Mouse (Mus musculus): ENCODE data around the gene Pex6.
A peak's percentile ranks its signal among the peaks of the same experiment; 100 is the strongest.

Gene Pex6

DNA sequence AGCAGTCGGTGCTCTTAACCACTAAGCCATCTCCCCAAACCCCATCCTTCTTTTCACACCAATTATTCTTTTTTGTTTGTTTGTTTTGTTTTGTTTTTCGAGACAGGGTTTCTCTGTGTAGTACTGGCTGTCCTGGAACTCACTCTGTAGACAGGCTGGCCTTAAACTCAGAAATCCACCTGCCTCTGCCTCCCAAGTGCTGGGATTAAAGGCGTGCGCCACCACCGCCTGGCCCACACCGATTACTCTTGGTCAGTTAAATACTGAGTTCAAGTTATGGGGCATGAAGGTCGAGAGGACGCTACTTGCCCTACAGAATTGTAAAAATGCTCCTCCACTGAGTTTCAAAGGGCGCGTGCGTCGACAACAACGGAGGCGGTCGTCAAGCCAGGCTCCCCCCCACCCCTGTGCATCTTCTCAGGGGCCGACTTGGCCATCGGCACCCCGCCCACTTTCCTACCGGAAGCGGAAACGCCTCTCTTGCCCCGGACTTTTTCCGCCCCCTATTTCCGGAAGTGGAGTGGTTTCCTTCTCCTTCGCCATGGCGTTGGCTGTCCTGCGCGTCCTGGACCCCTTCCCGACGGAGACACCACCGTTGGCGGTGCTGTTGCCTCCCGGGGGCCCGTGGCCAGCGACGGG lies at the start of gene Pex6:
Gene Pex6 (plus strand): TSS at position 505 of the 639 bp plus-strand sequence.
- DNase-seq: peak; percentile 93 to 95

- peak; percentile 69 to 73 for DNase-seq
Observed at GRCm38 (mm10) chr17:46661981-46662380, 49.3 kb upstream of the Pex6 start.

GRCm38 (mm10) chr17:46662730-46663129 lies 48.5 kb upstream of the Pex6 start:
- DNase-seq: peak; percentile 72 to 74

DNA sequence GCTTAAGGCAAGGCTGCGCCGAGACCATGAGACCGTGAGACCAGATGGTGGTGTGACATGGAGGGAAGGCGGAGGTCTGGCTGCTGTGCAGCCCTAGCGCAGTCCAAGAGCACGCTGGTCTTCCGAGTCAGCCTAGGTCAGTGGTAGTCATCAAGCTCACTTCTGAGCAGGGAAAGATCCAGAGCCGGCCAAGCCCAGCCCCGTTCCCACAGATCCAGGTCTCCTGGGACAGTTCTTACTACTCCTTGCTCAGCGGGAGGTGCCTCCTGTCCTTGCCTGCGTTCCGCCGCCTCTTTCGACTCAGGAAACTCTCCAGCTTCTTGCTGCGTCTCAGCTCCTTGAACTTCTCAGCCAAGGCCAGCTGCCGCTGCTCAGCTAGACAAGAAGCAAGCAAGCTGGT lies 43.6 kb upstream of the Pex6 start:
- no peak for DNase-seq

DNA sequence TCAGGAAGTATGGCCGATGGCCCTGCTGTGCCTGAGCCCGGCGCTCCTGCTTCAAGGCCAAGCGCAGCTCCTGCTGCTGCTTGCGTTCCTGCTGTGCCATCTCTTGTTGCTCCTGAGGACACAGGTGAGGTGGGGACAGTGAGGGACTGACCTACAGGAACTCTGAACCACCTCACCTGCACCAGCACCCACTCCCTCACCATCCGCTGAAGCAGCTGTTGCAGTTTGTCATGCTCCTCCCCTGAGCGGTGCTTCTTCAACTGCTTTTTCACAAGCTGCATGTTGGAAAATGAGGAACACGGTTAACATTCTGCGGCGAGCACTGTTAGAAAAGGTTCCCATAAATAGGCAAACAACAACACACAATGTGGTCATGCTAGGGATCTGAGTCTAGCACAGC lies 41.4 kb upstream of the Pex6 start:
- DNase-seq: no peak

DNA sequence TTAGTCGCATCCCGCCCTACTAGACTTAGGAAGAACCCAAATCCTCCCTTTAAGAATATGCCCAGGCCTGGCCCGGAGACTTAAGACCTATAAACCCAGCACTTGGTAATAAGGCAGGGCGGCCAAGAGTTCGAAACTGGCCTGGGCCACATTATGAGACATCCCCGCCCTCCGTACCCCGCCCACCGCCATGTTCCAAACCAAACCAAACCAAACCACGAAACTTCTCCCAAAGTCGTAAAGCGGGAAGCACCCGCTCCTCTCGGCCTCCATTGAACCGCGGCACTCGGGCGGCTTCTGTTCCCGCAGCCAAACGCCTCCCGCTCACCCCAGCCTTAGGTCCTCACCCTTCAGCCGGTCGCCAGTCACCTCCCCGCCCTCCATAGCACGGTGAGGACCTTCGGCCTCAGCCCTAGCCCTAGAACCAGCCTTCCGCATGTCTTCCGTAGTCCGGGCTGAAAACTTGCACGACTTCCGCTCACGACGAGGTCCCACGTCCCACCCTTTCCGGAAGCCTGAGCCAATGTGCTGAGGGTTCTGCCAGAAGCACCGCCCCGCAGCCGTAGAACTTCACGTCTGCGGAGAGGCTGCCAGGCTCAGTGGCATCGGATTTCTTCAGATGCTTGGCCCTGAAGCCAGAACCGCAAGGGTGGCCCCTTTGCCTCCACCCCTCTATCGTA lies 37.3 kb upstream of the Pex6 start, which contains the start of gene Rrp36:
Gene Rrp36 (minus strand): TSS at position 503 of the 680 bp plus-strand sequence.
- DNase-seq: peak; percentile 84 to 85

DNA sequence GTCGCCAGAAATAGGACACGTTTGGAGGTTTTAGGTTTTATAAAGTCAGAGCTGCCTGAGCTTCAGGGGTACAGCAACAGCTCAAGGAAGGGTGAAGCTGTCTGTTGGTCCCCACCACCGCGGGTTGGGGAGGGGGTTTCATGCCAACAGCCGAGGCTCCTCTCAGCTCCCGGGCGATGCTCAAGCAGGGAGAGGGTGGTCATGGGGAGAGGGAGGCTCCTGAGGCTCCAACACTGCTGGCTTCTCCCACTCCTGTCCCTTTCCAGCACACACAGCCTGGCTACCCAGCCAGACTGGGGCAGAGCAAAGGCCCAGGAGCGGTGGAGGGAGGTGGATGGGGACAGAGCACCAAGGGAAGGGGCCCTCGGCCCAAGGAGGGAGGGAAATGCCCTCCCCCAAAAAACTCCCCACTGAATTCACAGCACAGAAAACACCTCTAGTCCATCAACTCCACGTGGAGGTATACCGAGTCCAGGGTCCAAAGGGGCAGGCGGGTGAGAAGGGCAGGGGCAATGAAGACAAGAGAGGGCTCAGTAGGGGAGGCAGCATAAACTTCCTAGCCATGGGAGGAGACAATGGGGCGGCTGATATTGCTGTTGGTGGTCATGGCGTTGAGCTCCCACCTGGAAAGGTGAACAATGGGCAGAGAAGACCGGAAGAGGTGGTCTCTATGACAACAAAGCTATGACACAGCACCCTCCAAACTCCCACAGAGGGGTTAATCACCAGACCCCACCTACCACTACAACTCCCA lies 36.6 kb upstream of the Pex6 start:
- DNase-seq: no peak

DNA sequence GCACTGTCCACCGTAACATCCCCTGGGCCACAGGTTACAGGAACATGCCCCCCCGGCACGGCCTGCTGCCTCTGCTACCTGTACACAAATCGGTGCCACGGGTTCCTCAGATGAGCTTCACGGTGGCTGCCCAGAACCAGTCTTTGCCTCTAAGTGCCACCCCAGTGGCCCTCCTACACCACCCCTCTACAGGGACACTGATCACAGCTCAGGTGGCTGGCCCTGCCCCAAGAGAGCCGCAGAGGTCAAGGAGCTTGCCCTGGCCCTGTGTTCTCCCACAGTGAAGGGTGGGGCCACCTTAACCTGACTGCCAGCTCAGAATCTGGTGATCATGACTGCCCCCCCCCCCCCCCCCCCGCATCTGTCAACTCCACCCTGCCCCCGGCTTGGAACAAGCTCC lies 32.8 kb upstream of the Pex6 start, which contains the start of gene Mea1:
Gene Mea1 (plus strand): TSS at position 378 of the 400 bp plus-strand sequence.
- no peak for DNase-seq

DNA sequence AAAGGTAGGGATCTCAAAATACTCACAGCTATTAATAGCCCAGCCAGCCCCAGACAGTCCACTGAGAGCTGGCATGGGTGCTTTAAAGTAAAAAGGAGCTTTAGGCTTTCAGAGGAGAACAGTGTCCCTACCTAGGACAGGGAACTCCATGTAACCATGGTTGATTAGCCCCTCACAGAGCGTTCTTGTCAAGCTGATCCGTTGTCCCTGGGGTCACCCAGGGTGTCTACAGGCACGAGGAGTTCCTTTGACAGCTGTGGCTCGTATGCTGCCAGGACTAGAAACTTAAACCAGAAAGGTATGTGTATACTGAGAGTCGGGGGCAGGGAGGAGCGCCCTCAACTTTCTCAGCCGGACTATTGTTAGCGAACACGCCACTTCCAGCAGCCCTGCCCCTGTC lies 32.4 kb upstream of the Pex6 start:
- DNase-seq: no peak

DNA sequence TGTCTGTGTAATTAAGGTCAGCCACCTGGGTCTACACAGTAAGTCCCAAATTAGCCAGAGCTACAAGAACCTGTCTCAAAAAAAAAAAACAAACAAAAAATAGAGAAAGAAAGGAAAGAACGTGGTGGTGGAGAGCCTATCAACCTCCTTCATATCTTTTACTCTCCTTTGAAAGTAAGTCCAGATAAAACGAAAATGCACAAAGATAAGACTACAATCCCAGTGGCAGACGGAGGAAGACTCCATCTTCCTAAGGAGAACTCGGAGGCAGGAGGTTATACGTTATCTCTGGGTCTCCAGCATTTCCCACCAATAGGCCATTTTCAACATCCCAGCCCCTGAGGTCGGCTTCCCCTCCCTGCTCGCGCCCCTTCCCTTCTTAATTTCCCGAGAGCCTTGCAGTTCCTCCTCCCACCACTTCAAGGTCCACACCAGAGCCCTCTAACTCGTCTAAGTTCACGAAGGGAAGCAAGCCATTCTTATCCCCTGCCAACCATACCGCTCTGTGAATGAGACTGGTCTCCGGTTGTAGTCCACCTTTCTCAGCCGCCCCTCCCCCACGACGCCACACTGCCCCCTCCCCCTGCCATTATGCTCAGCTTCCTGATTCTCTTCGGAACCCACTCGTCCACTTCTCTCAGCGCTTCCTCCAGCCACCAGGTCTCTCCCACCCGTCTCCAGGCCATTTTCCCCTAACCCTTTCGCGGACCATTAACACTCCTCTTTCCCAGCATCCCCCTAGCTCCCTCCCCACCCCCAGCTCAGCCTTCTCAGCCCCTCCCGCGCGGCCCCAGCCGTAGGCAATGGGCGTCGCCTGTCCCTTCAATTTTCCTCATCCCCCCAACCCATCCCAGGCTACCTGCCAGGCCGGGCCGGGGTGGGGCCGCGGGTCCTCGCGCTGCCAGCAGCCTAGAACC lies 31.2 kb upstream of the Pex6 start:
- DNase-seq: peak; percentile 43 to 50

- peak; percentile 95 to 98 for DNase-seq
Observed at GRCm38 (mm10) chr17:46680760-46681373, 30.4 kb upstream of the Pex6 start, which contains the start of gene Klhdc3. Gene Klhdc3 (minus strand): TSS chr17:46680914.

DNA sequence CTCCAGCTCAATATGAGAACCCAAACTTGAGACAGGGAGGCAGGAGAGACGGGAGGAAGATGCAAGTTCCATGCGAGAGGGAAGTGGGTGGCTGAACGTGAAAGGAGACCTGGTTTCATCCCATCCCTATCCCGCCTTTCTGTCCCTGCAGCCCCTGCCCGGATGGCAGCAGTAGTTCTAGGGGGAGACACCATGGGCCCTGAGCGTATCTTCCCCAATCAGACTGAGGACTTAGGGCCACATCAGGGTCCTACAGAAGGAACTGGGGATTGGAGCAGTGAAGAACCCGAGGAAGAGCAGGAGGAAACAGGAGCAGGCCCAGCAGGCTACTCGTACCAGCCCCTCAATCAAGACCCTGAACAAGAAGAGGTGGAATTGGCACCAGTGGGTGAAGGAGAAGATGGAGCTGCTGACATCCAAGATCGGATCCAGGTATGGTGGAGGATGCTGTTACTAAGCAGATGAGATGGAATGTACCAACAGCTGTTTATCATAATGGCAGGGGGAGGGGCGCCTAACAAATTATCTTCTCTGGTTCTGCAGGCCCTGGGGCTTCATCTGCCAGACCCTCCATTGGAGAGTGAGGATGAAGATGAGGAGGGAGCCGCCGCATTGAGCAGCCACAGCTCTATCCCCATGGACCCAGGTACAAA lies 29.7 kb upstream of the Pex6 start:
- no peak for DNase-seq

DNA sequence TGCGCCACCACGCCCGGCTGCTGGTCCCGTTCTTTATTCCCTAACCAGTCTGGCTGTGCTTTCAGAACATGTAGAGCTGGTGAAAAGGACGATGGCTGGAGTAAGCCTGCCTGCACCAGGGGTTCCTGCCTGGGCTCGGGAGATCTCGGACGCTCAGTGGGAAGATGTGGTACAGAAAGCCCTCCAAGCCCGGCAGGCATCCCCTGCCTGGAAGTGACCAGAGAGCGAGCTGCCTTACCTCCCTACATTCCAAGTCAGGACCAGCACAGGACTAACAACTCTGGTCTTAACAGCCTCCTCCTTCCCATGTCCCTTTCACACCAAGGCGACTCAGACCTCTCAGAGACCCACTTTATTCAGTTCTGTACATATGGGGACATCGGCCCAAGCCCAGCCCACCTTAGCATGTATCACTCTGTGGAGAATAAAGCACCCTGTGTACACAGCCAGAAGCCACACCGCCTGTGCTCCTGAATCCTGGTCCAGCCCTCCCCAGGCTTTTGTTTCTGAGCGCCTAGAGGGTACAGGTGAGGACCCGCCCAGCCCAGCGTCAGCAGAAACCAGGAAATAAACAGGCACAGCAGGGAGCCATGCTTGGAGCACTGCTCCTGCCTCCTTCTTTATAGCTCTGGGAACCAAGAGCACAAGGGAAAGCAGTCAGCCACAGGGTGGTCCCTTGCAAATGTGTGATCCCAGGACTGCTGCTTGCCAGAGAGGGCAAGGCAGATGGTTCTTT lies 28.4 kb upstream of the Pex6 start:
- DNase-seq: no peak

DNA sequence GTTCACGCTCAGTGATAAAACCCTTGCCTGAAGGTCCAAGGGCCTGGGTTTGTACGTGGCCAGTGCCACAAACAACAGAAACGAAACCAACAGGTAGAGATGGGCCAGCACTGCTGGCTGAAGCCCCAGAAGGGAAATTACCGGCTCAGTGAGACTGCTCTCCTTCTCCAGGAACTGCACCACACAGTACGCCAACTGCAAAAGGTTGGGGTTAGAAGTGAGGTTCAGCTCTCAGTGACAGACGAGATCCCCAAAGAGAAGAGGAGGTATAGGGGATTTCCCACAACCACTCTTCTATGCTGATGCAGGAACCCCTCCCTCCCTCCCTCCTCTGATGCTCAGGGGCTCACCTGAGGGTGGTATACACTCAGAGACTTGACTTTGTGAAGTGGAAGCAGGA lies 25.4 kb upstream of the Pex6 start:
- no peak for DNase-seq

GRCm38 (mm10) chr17:46690665-46691064 lies 20.6 kb upstream of the Pex6 start:
- DNase-seq: no peak

DNA sequence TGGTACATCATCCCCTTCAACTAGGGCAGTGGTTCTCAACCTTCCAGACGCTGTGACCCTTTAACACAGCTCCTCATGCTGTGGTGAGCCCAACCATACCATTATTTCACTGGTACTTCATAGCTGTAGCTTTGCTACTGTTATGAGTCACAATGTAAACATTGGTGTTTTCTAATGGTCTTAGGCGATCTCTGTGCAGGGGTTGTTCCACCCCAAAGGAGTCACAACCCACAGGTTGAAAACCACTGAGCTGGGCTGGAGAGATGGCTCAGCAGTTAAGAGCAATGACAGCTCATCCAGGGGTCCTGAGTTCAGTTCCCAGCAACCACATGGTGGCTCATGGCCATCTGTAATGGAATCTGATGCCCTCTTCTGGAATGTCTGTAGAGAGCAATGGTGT lies 19.9 kb upstream of the Pex6 start:
- no peak for DNase-seq

DNA sequence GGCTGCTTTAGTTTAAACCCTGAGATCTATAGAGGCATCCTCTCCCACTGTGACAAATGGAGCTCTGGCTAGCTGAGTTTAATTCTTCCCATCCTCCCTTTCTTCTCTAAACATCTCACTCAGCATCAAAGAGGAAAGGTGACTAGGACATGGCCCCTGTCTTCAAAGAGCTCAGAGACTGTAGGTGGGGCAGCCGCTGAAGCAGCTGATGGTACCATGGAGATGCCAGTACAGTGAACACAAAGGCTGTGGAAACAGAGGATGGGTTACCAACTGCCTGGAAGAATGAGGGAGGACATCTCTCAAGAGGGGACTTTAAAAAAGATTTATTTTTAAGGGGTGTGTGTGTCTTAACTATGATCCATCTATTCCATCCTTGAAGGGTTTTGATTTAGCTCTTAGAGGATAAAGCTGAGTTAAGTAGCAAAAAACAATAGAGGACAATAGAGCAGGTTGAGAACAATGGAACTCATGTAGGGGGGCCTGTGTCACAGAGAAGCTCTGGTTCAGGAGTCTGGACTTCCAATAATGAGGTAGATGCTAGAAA lies 16.7 kb upstream of the Pex6 start:
- DNase-seq: no peak

DNA sequence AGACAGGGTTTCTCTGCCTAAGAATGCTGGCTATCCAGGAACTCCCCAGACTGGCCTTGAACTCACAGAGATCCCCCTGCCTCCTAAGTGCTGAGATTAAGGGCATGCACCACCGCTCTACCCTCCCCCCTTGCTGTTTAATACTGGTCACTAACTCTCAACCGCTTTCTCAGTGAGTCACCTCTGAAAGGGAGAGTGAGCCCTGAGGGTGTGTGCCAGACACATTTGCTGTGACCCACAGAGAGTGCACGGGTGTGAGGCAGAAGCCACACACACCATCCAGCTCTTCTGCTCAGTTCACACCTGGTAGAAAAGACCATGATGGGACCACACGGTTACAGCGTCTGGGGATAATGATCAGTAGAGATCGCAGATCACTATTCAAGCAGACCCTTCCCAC lies 12.7 kb upstream of the Pex6 start:
- DNase-seq: no peak

GRCm38 (mm10) chr17:46699245-46699644 lies 12.0 kb upstream of the Pex6 start:
- DNase-seq: no peak

GRCm38 (mm10) chr17:46699912-46700311 lies 11.4 kb upstream of the Pex6 start:
- peak; percentile 60 to 64 for DNase-seq

Measured in cerebellum, postnatal 36 days (tissue).